Comparison of ENCODE assay signal across 14 mouse cellular contexts in the genomic region with DNA sequence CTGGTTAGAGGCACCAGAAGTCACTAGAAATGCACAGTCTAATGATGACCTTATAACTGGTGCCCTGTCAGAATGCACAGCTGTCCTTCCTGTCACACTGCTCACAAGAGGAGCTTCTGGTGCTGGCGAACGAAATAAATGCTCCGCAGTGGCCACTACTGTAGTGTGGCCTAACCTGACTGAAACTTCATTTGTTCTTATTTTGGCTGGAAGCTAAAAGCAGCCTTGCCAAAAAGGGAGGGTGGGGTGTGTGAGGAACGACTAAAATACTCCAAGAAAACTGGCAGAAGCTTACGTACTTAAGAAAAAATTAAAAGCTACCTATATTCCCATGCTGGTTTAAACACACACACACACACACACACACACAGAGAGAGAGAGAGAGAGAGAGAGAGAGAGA. TPM values are rescaled to one million over a fixed set of nuclear protein-coding genes. Genes with fewer than 3 reads are reported as not detected.
A peak's percentile ranks its signal among the peaks of the same experiment; 100 is the strongest.
DNase-seq lines count a peak whose midpoint lies in the region; ATAC-seq and TF ChIP-seq lines count a peak whose summit lies in the region.
"Had no signal": no experiment of that assay in that cellular context is flagged by ENCODE, and none has a peak within 500 bp of the region (broad histone marks: within the 10 kb centered on the region; RNA-seq: fewer than 3 reads in every experiment).

No protein-coding gene starts in this region.

- TF ChIP-seq EP300 in heart, adult 2 months (IDR thresholded peaks at IDR 0.05; ENCODE audit: insufficient read depth, low read depth, low read length), result no peak

- peak overlapping the region; percentile 90 for H3K27ac ChIP-seq in heart, adult 2 months
- no peak overlapping the region for H3K27ac ChIP-seq in lung, embryonic 14.5 days (ENCODE audit: low read depth)

- peaks cover 14% of the 10 kb centered on the region for H3K4me1 ChIP-seq in heart, adult 2 months (ENCODE audit: control insufficient read depth, insufficient read depth, low read length)
- no peaks in the 10 kb centered on the region for H3K4me1 ChIP-seq in lung, embryonic 14.5 days (ENCODE audit: insufficient read depth)

- H3K27me3 ChIP-seq in heart, adult 2 months (ENCODE audit: control insufficient read depth, insufficient read depth, low read length), result no peaks in the 10 kb centered on the region
- no peaks in the 10 kb centered on the region for H3K27me3 ChIP-seq in lung, embryonic 14.5 days (ENCODE audit: insufficient read depth, low read length)

- peak overlapping the region; percentile 57 for H3K9ac ChIP-seq in heart, adult 2 months (ENCODE audit: low read depth, low read length)
- H3K9ac ChIP-seq in lung, embryonic 14.5 days, result no peak overlapping the region

- no peak overlapping the region for H3K4me3 ChIP-seq in heart, adult 2 months
- no peak overlapping the region for H3K4me3 ChIP-seq in lung, embryonic 14.5 days (ENCODE audit: low read depth, low read length)

- ATAC-seq in lung, embryonic 14.5 days (ENCODE audit: insufficient read depth), result no peak
- no peak for ATAC-seq in activated CD4-positive, CD25-positive, alpha-beta regulatory T cell, adult 4 months

- no peak for DNase-seq in heart, adult 2 months
- no peak for DNase-seq in heart, postnatal 25 days (ENCODE audit: low spot score)
- DNase-seq in lung, embryonic 14.5 days, result peak; percentile 11
- no peak for DNase-seq in lung, postnatal 25 days (ENCODE audit: low spot score)
- peak; percentile 24 to 30 for DNase-seq in heart, postnatal 14 days
- peak; percentile 35 for DNase-seq in right cerebral cortex, postnatal 25 days
- DNase-seq in spleen, adult 18-20 months, result no peak
- DNase-seq: adrenal gland, adult 8-10 months; embryo, embryonic 11 days had no signal

- H3K36me3 ChIP-seq in heart, adult 2 months (ENCODE audit: control insufficient read depth, insufficient read depth, low read length), result peaks cover 13% of the 10 kb centered on the region
- peaks cover 18% of the 10 kb centered on the region for H3K36me3 ChIP-seq in lung, embryonic 14.5 days (ENCODE audit: insufficient read depth)

- WGBS in heart, adult 2 months, result 21% methylated on average over 5 of the region's 5 CpGs
- 64% methylated on average over 5 of the region's 5 CpGs for WGBS in lung, embryonic 14.5 days

- TF ChIP-seq POLR2A in heart, adult 2 months (IDR thresholded peaks at IDR 0.05; ENCODE audit: insufficient read depth, low read depth, low read length), result 0 out of 2 replicates have a peak, but pooled peaks have one; percentile 27

- H3K9me3 ChIP-seq in lung, embryonic 14.5 days (ENCODE audit: low read depth, low read length), result no peaks in the 10 kb centered on the region

- H3K4me2 ChIP-seq in lung, embryonic 14.5 days, result no peak overlapping the region

- intact Hi-C loops in heart, adult 2 months (cut with DNase I), result no loop called here
- intact Hi-C loops in heart, postnatal 25 days (cut with DNase I), result no loop called here
- intact Hi-C loops in heart, postnatal 14 days (cut with DNase I), result no loop called here

- no peaks in the 10 kb centered on the region for H3K79me2 ChIP-seq in heart, adult 2 months (replicated peaks; ENCODE audit: control insufficient read depth, insufficient read depth, low read length)

- no peak for TF ChIP-seq CTCF in heart, adult 2 months (IDR thresholded peaks at IDR 0.05)
- no peak for TF ChIP-seq CTCF in lung, embryonic 14.5 days (IDR thresholded peaks at IDR 0.05; ENCODE audit: low read depth)

RNA-seq across cellular contexts. Expression of gene Sos1, which starts 53.4 kb away (rescaled TPM):
- 10 to 100 TPM; 11.2 to 13.1 TPM for total RNA-seq in heart, adult 2 months (2021)
- polyA plus RNA-seq in heart, adult 2 months (2012; rRNA removed), result 3.2 and 4.3 TPM in 2 replicates
- 10 to 100 TPM; 11.4 to 13.5 TPM for total RNA-seq in heart, postnatal 25 days (2021)
- polyA plus RNA-seq in lung, embryonic 14.5 days (2014; fragmentation: Nextera tagmentation; extraction: Ambion mirVana), result 8.5 and 8.7 TPM in 2 replicates
- 10 to 100 TPM; 14.1 to 15.6 TPM for total RNA-seq in heart, postnatal 14 days (2021)
- polyA plus RNA-seq in activated CD4-positive, CD25-positive, alpha-beta regulatory T cell, adult 4 months (2017; shearing (Covaris generic)), result 1 to 10 TPM; 4.7 to 5.4 TPM

RNA-seq across cellular contexts. Expression of gene Gm10190, which starts 53.6 kb away (rescaled TPM):
- total RNA-seq in heart, adult 2 months (2021), result not detected
- polyA plus RNA-seq in heart, adult 2 months (2012; rRNA removed), result not detected in 2 replicates
- total RNA-seq in heart, postnatal 25 days (2021), result not detected
- 2.1 and 2.4 TPM in 2 replicates for polyA plus RNA-seq in lung, embryonic 14.5 days (2014; fragmentation: Nextera tagmentation; extraction: Ambion mirVana)
- total RNA-seq in heart, postnatal 14 days (2021), result not detected
- polyA plus RNA-seq in activated CD4-positive, CD25-positive, alpha-beta regulatory T cell, adult 4 months (2017; shearing (Covaris generic)), result not detected
- total RNA-seq: gastrocnemius, adult 8-10 months; megakaryocyte-erythroid progenitor cell, adult 5-6 weeks had no signal
- polyA plus RNA-seq: liver, embryonic 16.5 days; urinary bladder, adult 2 months had no signal

Comparison
In these comparisons a context has a peak if more than half of its experiments do, and no peak if none do; other contexts are left out.
1. DNase-seq: peak in lung, embryonic 14.5 days (single experiment), heart, postnatal 14 days (2 of 2) and right cerebral cortex, postnatal 25 days (single experiment); none in heart, adult 2 months (0 of 2), heart, postnatal 25 days (single experiment), lung, postnatal 25 days (single experiment) and spleen, adult 18-20 months (0 of 2).